Mouse (Mus musculus) limb, embryonic 12.5 days (tissue): ENCODE results near the gene Hand2. TPM values are rescaled to one million over a fixed set of nuclear protein-coding genes. Genes with fewer than 3 reads are reported as not detected.

Experiments used
- ATAC-seq: fragments of 200-750 bp; cut with Nextera tagmentation; 2 replicates; pipeline ENCODE4 v1.8.0; 2017; ENCODE audit warnings: low read depth, moderate TSS enrichment; ENCODE audit not compliant: insufficient number of reproducible peaks, insufficient read depth, low FRiP score, low TSS enrichment
- H3K27ac ChIP-seq: fragments of 300-500 bp; sonication (generic); 2 replicates; pipeline ENCODE4 v1.5.1; 2016; ENCODE audit warnings: mild to moderate bottlenecking, moderate library complexity
- H3K27me3 ChIP-seq: fragments of 300-500 bp; sonication (generic); 2 replicates; pipeline ENCODE4 v1.6.1; 2016; ENCODE audit warnings: mild to moderate bottlenecking, moderate library complexity
- H3K36me3 ChIP-seq: fragments of 300-500 bp; sonication (generic); 2 replicates; pipeline ENCODE4 v1.6.1; 2016; ENCODE audit warnings: mild to moderate bottlenecking, moderate library complexity
- H3K4me1 ChIP-seq: fragments of 300-500 bp; sonication (generic); replicated peaks from 2 replicates; pipeline ENCODE4 v1.6.1; 2016
- H3K4me2 ChIP-seq: fragments of 300-500 bp; sonication (generic); 2 replicates; pipeline ENCODE4 v1.6.1; 2016; ENCODE audit warnings: mild to moderate bottlenecking, moderate library complexity
- H3K4me3 ChIP-seq: fragments of 300-500 bp; sonication (generic); replicated peaks from 2 replicates; pipeline ENCODE4 v1.5.1; 2016; ENCODE audit warnings: mild to moderate bottlenecking
- H3K9ac ChIP-seq: fragments of 300-500 bp; sonication (generic); replicated peaks from 2 replicates; pipeline ENCODE4 v1.6.1; 2016; ENCODE audit warnings: mild to moderate bottlenecking, moderate library complexity
- H3K9me3 ChIP-seq: fragments of 300-500 bp; sonication (generic); 2 replicates; pipeline ENCODE4 v1.6.1; 2016; ENCODE audit warnings: mild to moderate bottlenecking, moderate library complexity
- WGBS: fragments of 180-500 bp; shearing (Covaris S2); methylation state at CpG from one replicate; pipeline ENCODE4 v1.1.7; 2016; 5-methylcytosine and 5-hydroxymethylcytosine counted together
- polyA plus RNA-seq: library from polyadenylated mRNA; unstranded; fragments of >200 nt; fragmentation: Nextera tagmentation; extraction: Ambion mirVana; gene quantifications from 2 replicates; pipeline ENCODE4 v1.2.1, GENCODE M21; 2016

Hand2 gene
- polyA plus RNA-seq, 1 experiment from 2014 or later: 23.7 TPM

GRCm38 (mm10) chr8:57333795-57334551, 13.2 kb downstream of the Hand2 start:
- Histone ChIP-seq H3K9ac (peak overlapping the region; percentile 73), H3K27ac (peak overlapping the region; percentile 92), H3K4me3 (peak overlapping the region; percentile 44)

GRCm38 (mm10) chr8:57334714-57335113, 13.9 kb downstream of the Hand2 start:
- peak overlapping the region; percentile 44 for H3K4me3 ChIP-seq
- H3K9ac ChIP-seq: peak overlapping the region; percentile 73
- H3K27ac ChIP-seq: peak overlapping the region; percentile 92
- peaks cover 44% of the 10 kb centered on the region for H3K4me1 ChIP-seq
- no peaks in the 10 kb centered on the region for H3K36me3 ChIP-seq
- H3K9me3 ChIP-seq: no peaks in the 10 kb centered on the region
- H3K27me3 ChIP-seq: peaks cover 46% of the 10 kb centered on the region
- WGBS: 5% methylated on average over 5 of the region's 5 CpGs
- H3K4me2 ChIP-seq: peak overlapping the region; percentile 74
- no peak for ATAC-seq

More at GRCm38 (mm10) chr8:57333795-57334551, 13.2 kb downstream of the Hand2 start:
- peaks cover 48% of the 10 kb centered on the region for H3K4me1 ChIP-seq
- no peaks in the 10 kb centered on the region for H3K9me3 ChIP-seq
- ATAC-seq: peak; percentile 67
- H3K4me2 ChIP-seq: peak overlapping the region; percentile 74
- H3K27me3 ChIP-seq: peaks cover 50% of the 10 kb centered on the region
- no peaks in the 10 kb centered on the region for H3K36me3 ChIP-seq
- under 1% methylated on average over 41 of the region's 41 CpGs for WGBS

DNA sequence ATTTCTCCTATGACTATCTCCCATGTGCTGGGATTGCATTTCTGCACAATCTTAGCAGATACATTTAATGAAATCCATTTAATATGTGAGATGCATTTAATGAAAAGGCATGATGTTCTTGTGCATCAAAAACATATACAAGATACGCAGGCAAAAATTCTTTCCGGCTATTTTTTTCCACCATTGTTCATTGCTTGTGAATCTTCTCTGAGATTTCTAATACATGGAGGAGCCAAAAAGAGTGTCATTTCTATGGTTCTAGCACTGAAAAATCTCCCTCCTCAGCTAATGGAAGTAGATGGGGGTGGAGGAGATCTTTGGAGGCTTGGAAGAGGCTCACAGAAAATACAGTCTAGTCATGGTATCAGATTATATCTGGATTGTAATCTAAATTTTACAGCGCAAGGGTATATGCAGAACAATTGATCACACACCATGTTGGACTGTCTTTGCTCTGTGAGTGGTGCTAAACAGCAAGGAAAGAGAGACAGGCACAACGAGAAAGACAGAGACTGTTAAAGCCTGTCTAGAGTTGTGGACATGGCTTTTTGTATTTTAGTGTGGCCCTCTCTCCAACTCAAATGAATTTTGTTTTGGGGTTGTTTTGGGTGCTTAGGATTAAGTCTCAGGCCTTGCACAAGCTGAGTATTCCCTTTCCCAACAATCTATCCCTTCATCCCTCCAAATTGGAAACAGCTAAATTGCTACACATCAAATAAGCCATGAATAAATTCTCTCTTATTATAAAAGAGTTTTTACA, 16.7 kb downstream of the Hand2 start:
- H3K4me1 ChIP-seq: peaks cover 52% of the 10 kb centered on the region

DNA sequence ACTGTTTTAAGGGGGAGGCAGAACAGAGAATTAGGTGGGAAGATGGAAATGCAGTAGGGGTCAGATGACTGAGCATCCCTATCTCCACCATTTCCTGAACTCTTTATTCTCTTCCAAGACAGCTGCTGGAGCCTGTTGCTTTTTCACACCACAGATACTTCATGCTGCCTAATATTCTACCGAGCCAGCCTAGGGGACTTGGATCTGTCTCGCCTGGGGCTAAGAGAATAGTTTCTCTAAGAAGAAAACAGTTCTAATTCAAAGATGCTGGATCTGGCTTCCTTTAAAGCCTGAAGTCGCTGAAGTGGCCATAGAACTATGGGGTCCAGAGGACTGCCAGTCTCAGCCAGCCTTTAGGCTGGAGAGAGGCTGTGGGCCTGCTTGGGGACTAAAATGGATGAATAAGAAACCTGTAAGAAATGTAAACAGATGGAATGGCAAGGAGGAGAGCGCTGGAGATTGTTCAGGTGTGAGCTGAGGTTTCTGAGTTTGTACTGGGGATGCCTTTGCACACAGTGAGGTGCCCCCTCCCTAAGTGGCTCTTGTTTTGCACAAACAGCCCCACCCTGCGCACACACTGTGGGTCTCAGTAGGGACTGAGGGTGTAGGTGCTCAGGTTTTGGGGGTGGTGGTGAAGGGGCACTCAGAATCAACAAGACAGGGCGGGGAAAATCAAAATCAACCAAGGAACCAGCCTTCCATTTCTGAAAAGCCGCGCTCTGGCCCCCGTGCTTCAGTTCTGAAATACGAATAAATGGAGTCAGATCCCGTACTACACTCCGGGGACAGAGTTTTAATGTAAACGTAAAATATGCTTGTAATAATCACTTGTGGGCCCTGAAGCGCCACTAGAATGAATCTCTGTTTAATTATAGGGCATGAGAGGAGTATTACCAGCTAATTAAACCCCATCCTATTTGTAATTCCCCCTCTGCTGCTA, 19.2 kb downstream of the Hand2 start:
- Histone ChIP-seq H3K36me3 (no peaks in the 10 kb centered on the region), H3K4me1 (peaks cover 76% of the 10 kb centered on the region), H3K4me3 (peak overlapping the region; percentile 39), H3K27ac (peak overlapping the region; percentile 91), H3K4me2 (peak overlapping the region; percentile 62), H3K9ac (peak overlapping the region; percentile 63), H3K9me3 (no peaks in the 10 kb centered on the region), H3K27me3 (peaks cover 66% of the 10 kb centered on the region)
- 18% methylated on average over 14 of the region's 14 CpGs for WGBS
- ATAC-seq: no peak

More for the DNA sequence above, 16.7 kb downstream of the Hand2 start:
- Histone ChIP-seq H3K27ac (no peak overlapping the region), H3K9ac (no peak overlapping the region), H3K4me3 (no peak overlapping the region), H3K27me3 (peaks cover 47% of the 10 kb centered on the region), H3K36me3 (no peaks in the 10 kb centered on the region), H3K4me2 (no peak overlapping the region), H3K9me3 (no peaks in the 10 kb centered on the region)
- WGBS: 47% methylated on average over 4 of the region's 4 CpGs
- ATAC-seq: no peak

DNA sequence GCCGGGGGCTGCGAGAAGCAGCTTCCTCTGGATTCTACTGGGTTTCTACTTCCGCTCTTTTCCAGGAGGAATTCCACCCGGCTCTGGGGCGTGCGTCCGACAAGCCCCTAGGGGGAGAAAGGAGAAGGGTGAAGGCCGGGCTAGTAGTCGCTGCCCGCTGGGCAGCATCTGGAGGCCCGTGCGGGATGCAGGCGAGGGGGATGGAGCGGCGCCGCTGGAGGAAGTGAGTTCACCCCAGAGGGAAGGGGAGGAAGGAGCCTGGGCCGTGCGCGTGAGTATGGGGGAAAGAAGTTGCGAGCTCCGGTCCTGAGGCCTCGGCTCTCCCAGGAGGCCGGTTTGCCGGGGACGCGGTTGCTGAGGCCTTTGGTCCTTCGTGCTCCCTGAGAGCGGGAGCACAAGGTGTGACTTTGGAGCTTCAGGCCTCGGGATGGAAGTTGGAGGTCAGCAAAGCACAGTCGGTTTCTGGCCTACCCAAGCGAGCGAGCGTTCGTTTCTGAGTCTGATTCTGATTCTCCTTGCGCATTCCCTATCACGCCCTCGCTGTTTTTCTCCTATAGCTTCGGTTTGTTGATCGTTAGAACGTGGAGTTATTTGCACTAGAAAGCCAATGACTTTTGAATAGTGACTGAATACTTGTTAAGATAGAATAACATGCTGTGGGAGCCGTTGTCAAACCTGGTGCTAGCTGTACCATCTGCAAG, 20.2 kb downstream of the Hand2 start:
- H3K9me3 ChIP-seq: no peaks in the 10 kb centered on the region
- WGBS: 2% methylated on average over 41 of the region's 41 CpGs
- peak overlapping the region; percentile 91 for H3K27ac ChIP-seq
- peak overlapping the region; percentile 63 for H3K9ac ChIP-seq
- H3K36me3 ChIP-seq: no peaks in the 10 kb centered on the region
- H3K4me2 ChIP-seq: peak overlapping the region; percentile 62
- ATAC-seq: peak; percentile 20; the same call in 1 of the 2 replicates
- peaks cover 66% of the 10 kb centered on the region for H3K27me3 ChIP-seq
- H3K4me3 ChIP-seq: peak overlapping the region; percentile 39
- peaks cover 80% of the 10 kb centered on the region for H3K4me1 ChIP-seq

DNA sequence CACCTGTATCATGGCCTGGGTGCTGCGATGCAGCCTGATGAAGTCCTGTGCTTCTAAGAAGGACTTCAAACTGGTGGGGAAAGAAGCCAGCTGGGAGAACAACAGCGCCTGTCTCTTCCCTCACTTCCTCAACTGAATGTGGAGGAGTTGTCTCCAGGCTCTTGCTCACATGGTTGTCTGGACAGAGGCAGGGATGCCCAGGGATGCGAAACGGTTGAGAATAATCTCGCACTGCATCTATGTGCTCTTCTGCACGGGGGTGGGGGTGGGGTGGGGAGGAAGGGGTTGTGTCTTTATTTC, 20.7 kb downstream of the Hand2 start:
- H3K27me3 ChIP-seq: peaks cover 71% of the 10 kb centered on the region
- no peak for ATAC-seq
- H3K36me3 ChIP-seq: no peaks in the 10 kb centered on the region
- H3K4me1 ChIP-seq: peaks cover 80% of the 10 kb centered on the region
- peak overlapping the region; percentile 91 for H3K27ac ChIP-seq
- 11% methylated on average over 6 of the region's 6 CpGs for WGBS
- H3K9ac ChIP-seq: peak overlapping the region; percentile 63; the same call in 1 of the 2 replicates
- H3K9me3 ChIP-seq: no peaks in the 10 kb centered on the region
- peak overlapping the region; percentile 39 for H3K4me3 ChIP-seq
- peak overlapping the region; percentile 62 for H3K4me2 ChIP-seq

GRCm38 (mm10) chr8:57342386-57343090, 21.8 kb downstream of the Hand2 start:
- peak; percentile 45; the same call in 1 of the 2 replicates for ATAC-seq
- WGBS: 13% methylated on average over 10 of the region's 12 CpGs

DNA sequence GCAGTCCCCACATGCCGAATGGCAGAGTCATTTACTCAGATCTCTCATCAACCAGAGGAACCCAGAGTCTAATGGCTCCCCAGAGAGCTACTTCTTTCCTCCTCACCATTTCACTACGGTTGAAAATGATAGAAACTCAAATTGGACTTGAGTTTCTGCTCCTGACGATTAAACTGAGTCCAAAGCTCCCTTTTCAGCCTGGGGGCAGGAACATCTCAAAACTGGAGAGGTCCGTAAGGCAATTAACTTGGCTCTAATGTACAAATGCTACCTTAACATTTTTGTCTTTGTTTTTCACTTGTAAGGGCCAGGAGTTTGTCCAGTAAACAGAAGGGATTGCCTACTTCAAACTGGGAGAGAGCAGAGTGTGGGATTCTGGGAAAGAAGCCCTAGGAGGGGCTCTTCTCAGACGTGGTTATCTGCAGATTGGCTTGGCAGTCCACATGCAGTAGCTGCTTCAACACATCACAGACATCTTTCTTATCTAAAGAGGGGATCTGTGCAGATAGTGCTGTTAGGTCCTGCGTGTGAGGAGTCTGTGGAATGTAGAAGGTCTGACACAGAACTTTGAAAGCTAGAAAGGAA, 23.0 kb downstream of the Hand2 start:
- Histone ChIP-seq H3K9ac (no peak overlapping the region), H3K36me3 (no peaks in the 10 kb centered on the region), H3K4me2 (no peak overlapping the region), H3K27ac (no peak overlapping the region; the same call in 1 of the 2 replicates), H3K27me3 (peaks cover 88% of the 10 kb centered on the region), H3K4me1 (peaks cover 93% of the 10 kb centered on the region), H3K4me3 (no peak overlapping the region), H3K9me3 (no peaks in the 10 kb centered on the region)
- ATAC-seq: no peak
- WGBS: 12% methylated on average over 6 of the region's 6 CpGs

More at GRCm38 (mm10) chr8:57342386-57343090, 21.8 kb downstream of the Hand2 start:
- Histone ChIP-seq H3K4me3 (peak overlapping the region; percentile 39), H3K36me3 (no peaks in the 10 kb centered on the region), H3K4me2 (peak overlapping the region; percentile 62), H3K27me3 (peaks cover 80% of the 10 kb centered on the region), H3K9ac (peak overlapping the region; percentile 63; the same call in 1 of the 2 replicates), H3K27ac (peak overlapping the region; percentile 91), H3K9me3 (no peaks in the 10 kb centered on the region), H3K4me1 (peaks cover 85% of the 10 kb centered on the region)

DNA sequence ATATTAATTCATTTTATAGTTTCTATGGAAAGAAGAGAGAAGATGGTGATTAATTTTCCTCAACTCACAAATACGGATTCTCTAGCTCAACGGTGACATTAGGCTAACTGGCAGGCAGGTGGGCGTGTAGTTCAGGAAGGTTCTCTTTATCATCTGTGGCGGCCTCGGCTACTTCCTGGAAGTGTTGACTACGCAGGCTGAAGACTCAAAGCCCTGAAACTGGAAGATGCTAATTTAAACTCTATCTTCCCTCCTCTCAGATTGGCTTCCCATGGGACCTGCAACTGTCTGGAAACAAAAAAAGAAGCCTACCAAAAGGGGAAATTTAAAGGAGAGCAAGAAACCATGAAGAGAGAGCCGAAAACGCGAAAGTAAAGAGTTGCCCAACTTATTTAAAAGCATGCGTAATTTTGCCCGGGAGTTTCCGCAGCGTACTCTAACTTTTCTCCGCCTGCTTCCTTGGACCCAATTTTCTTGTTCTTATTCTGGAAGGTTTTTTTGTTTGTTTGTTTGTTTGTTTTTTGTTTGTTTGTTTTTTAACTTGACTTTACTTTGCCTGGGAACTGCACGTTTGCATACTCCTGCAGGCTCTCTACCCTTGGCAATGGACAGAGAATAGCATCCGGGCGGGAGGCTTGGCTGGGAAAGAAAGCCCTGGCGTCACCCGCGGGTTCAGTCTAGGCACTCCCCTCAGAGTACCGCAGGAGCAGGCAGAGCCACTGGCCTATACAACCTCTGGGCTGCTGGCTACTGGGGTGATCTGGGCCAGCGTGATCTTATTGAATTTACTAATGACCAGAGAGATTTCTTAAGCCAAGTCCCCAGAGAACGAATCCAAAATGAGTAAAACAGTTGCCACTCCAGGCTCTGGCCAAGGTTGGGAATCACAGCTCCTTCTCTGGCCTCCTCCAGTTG, 24.4 kb downstream of the Hand2 start:
- Histone ChIP-seq H3K27me3 (peaks cover 88% of the 10 kb centered on the region), H3K9me3 (no peaks in the 10 kb centered on the region), H3K36me3 (no peaks in the 10 kb centered on the region), H3K9ac (0 out of 2 replicates have a peak overlapping the region, but pooled peaks have one; percentile 4), H3K4me3 (no peak overlapping the region), H3K27ac (no peak overlapping the region), H3K4me1 (peaks cover 97% of the 10 kb centered on the region), H3K4me2 (peak overlapping the region; percentile 35)
- WGBS: 20% methylated on average over 23 of the region's 23 CpGs
- ATAC-seq: no peak
